Mouse (Mus musculus): ENCODE data around the gene Nme6. TPM values are rescaled to one million over a fixed set of nuclear protein-coding genes. Genes with fewer than 3 reads are reported as not detected.
"Not testable (repeated sequence)": the region's sequence is repeated elsewhere in the genome, so short reads cannot be mapped to it uniquely, and the experiment has no call there.

Nme6 gene
- 47.5 and 54.3 TPM in 2 replicates for polyA plus RNA-seq (2015; fragmentation: Nextera tagmentation; extraction: Ambion mirVana)

GRCm38 (mm10) chr9:109832391-109833087, at the start of gene Nme6:
Gene Nme6 (plus strand): TSS chr9:109832749.
- peak; percentile 93 for ATAC-seq (replicated peaks; ENCODE audit: insufficient number of reproducible peaks, insufficient read depth, low FRiP score, low read depth)
- H3K36me3 ChIP-seq = peaks cover 5% of the 10 kb centered on the region
- peak within 1 kb of the TSS; percentile 88 for H3K4me2 ChIP-seq
- H3K27me3 ChIP-seq = no peaks in the 10 kb centered on the region
- H3K4me3 ChIP-seq = peak within 1 kb of the TSS; percentile 70
- H3K9me3 ChIP-seq (replicated peaks) = no peaks in the 10 kb centered on the region
- peak within 1 kb of the TSS; percentile 76 for H3K9ac ChIP-seq
- H3K4me1 ChIP-seq (replicated peaks) = peaks cover 9% of the 10 kb centered on the region
- under 1% methylated on average over 32 of the region's 32 CpGs for WGBS
- H3K27ac ChIP-seq = peak within 1 kb of the TSS; percentile 85

- H3K4me2 ChIP-seq; ATAC-seq (replicated peaks; ENCODE audit: insufficient number of reproducible peaks, insufficient read depth, low FRiP score, low read depth); H3K4me3 ChIP-seq; H3K36me3 ChIP-seq; H3K4me1 ChIP-seq (replicated peaks); H3K27me3 ChIP-seq; H3K9me3 ChIP-seq (replicated peaks); H3K9ac ChIP-seq; H3K27ac ChIP-seq: not testable (repeated sequence)
- 75% methylated on average over 4 of the region's 4 CpGs for WGBS
These were observed 42.0 kb upstream of the Nme6 start, which contains the start of gene Fbxw27 for GRCm38 (mm10) chr9:109790570-109790969. Gene Fbxw27 (minus strand): TSS chr9:109790670.

DNA sequence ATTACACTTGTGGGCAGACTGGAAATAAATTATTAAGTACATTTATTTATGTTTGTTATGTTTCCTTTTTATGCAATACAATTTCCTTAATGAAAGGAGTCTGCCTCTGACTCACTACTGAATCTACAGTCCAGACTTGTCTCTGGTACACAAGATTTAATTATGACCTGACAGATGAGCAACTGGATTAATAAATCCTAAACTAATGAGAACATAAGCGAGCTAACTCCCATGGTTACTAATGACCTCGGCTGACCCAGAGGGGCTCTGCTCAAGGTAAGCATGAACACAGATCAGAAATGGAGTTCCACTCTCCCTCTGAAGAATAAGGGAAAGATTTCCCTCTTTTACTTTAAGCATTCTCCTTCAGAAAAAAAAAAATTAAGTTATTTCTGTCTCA, 37.3 kb upstream of the Nme6 start:
- Histone ChIP-seq H3K4me1 (replicated peaks) (no peaks in the 10 kb centered on the region), H3K9me3 (replicated peaks) (no peaks in the 10 kb centered on the region), H3K27me3 (no peaks in the 10 kb centered on the region), H3K4me3 (no peak overlapping the region), H3K36me3 (no peaks in the 10 kb centered on the region), H3K4me2 (no peak overlapping the region), H3K27ac (no peak overlapping the region), H3K9ac (no peak overlapping the region)
- ATAC-seq (replicated peaks; ENCODE audit: insufficient number of reproducible peaks, insufficient read depth, low FRiP score, low read depth) = no peak
- 83% methylated on average over 2 of the region's 2 CpGs for WGBS

GRCm38 (mm10) chr9:109795811-109796210, 36.7 kb upstream of the Nme6 start:
- Histone ChIP-seq H3K4me2 (no peak overlapping the region), H3K27ac (no peak overlapping the region), H3K4me3 (no peak overlapping the region), H3K36me3 (no peaks in the 10 kb centered on the region), H3K27me3 (no peaks in the 10 kb centered on the region), H3K9ac (no peak overlapping the region), H3K4me1 (replicated peaks) (no peaks in the 10 kb centered on the region), H3K9me3 (replicated peaks) (no peaks in the 10 kb centered on the region)
- ATAC-seq (replicated peaks; ENCODE audit: insufficient number of reproducible peaks, insufficient read depth, low FRiP score, low read depth) = no peak
- 61% methylated on average over 2 of the region's 2 CpGs for WGBS

DNA sequence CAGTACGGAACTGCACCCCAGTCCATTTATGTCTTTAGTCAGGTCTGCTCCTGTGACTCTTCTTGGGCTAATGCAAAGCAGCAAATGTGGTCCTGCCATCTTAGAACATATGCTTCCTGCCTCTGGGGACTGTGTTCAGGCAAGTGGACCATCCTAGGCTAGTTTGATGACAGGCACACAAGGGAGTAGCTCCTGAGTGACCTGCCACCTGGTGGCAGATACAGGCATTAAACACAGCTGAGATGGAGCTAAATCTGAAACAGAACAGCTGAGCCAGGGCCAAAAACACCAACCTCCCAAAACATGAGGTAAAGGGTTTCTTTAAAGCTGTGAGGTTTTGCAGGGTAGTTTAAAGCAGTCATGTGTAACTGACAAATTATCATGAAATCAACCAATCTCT, 34.5 kb upstream of the Nme6 start:
- WGBS = 92% methylated on average over 1 of the region's 1 CpGs

DNA sequence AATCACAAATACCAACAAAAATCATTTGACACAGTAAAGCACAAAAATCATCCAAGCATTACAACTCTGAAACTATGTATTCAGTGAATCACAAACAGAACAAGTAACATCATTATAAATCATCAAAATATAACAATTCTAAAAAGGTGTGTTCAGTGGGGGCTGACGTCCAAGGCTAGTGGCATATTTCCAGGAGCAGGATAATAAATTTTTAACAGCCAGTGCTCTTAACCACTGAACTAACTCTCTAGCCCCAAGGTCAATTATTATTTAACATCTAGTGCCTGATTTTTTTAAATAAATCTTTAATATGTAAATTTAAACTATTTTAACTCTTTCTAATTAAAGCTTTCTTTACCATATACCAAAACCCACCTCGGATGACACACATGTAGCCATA, 27.0 kb upstream of the Nme6 start:
- H3K27me3 ChIP-seq; H3K9ac ChIP-seq; H3K27ac ChIP-seq; H3K4me2 ChIP-seq; H3K9me3 ChIP-seq (replicated peaks); H3K4me3 ChIP-seq; ATAC-seq (replicated peaks; ENCODE audit: insufficient number of reproducible peaks, insufficient read depth, low FRiP score, low read depth); H3K4me1 ChIP-seq (replicated peaks); H3K36me3 ChIP-seq: not testable (repeated sequence)
- 77% methylated on average over 2 of the region's 2 CpGs for WGBS

More for the DNA sequence above, 34.5 kb upstream of the Nme6 start:
- no peak overlapping the region for H3K9ac ChIP-seq
- H3K36me3 ChIP-seq = no peaks in the 10 kb centered on the region
- no peak for ATAC-seq (replicated peaks; ENCODE audit: insufficient number of reproducible peaks, insufficient read depth, low FRiP score, low read depth)
- no peaks in the 10 kb centered on the region for H3K27me3 ChIP-seq
- no peaks in the 10 kb centered on the region for H3K9me3 ChIP-seq (replicated peaks)
- no peaks in the 10 kb centered on the region for H3K4me1 ChIP-seq (replicated peaks)
- no peak overlapping the region for H3K4me2 ChIP-seq
- H3K27ac ChIP-seq = no peak overlapping the region
- H3K4me3 ChIP-seq = no peak overlapping the region

- no peaks in the 10 kb centered on the region for H3K36me3 ChIP-seq
- H3K4me3 ChIP-seq = no peak overlapping the region
- 21% methylated on average over 1 of the region's 1 CpGs for WGBS
- no peak for ATAC-seq (replicated peaks; ENCODE audit: insufficient number of reproducible peaks, insufficient read depth, low FRiP score, low read depth)
- no peaks in the 10 kb centered on the region for H3K4me1 ChIP-seq (replicated peaks)
- H3K4me2 ChIP-seq = no peak overlapping the region
- H3K27me3 ChIP-seq = no peaks in the 10 kb centered on the region
- no peaks in the 10 kb centered on the region for H3K9me3 ChIP-seq (replicated peaks)
- no peak overlapping the region for H3K9ac ChIP-seq
- H3K27ac ChIP-seq = no peak overlapping the region
These were observed 26.3 kb upstream of the Nme6 start for GRCm38 (mm10) chr9:109806260-109806659.

DNA sequence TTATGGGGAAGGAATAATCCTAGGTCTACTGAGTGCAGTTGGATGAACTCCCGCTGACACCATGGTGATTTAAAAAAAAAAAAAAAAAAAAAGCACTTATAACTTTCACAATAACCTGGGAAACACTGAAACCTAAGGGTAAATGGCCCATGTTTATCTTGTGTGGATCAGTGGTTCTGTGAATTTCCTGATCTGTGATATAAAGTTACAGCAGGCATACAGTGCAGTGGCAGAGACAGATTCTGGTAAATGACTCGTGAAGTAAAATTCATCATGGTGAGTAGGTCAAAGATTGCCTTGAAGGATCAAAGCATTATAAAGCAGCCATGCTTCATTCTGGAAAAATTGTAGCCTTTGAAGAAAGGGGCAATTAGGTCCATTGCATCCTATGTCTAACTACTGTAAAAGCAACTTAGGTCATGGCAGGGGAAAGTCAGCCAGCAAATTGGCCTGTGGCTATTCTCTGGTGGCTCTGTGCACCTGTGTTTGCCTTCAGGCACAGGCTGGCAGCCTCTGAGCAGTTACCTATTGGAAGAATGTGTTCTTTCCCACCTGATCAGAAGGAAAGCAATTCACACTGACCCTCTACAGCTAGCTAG, 25.8 kb upstream of the Nme6 start:
- Histone ChIP-seq H3K4me3 (no peak overlapping the region), H3K27ac (no peak overlapping the region), H3K4me2 (no peak overlapping the region), H3K36me3 (no peaks in the 10 kb centered on the region), H3K9me3 (replicated peaks) (no peaks in the 10 kb centered on the region), H3K4me1 (replicated peaks) (no peaks in the 10 kb centered on the region), H3K9ac (no peak overlapping the region), H3K27me3 (no peaks in the 10 kb centered on the region)
- no peak for ATAC-seq (replicated peaks; ENCODE audit: insufficient number of reproducible peaks, insufficient read depth, low FRiP score, low read depth)
- 78% methylated on average over 2 of the region's 2 CpGs for WGBS

DNA sequence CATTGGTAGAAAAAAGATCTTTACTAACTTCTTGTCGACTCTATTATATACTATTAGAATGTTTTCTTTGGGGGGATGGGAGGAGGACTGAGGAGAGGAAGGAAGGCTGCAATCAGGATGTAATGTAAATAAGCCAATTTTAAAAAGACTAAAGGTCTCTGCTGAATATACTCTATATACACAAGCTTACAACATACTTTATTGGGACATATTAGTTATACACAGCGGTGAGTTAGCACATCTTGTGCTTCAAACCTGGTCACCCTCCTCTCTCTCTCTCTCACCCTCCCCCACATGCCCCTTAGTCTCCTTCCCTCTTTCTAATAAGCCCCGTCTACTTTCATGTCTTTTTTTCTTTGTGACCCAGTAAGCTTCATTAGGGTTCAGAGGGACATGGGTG, 24.7 kb upstream of the Nme6 start:
- H3K36me3 ChIP-seq = no peaks in the 10 kb centered on the region
- no peak for ATAC-seq (replicated peaks; ENCODE audit: insufficient number of reproducible peaks, insufficient read depth, low FRiP score, low read depth)
- no peak overlapping the region for H3K4me2 ChIP-seq
- H3K27ac ChIP-seq = no peak overlapping the region
- no peaks in the 10 kb centered on the region for H3K9me3 ChIP-seq (replicated peaks)
- no peaks in the 10 kb centered on the region for H3K4me1 ChIP-seq (replicated peaks)
- 46% methylated on average over 3 of the region's 3 CpGs for WGBS
- no peak overlapping the region for H3K9ac ChIP-seq
- no peaks in the 10 kb centered on the region for H3K27me3 ChIP-seq
- H3K4me3 ChIP-seq = no peak overlapping the region

- no peaks in the 10 kb centered on the region for H3K9me3 ChIP-seq (replicated peaks)
- H3K4me3 ChIP-seq = no peak within 1 kb of the TSS
- H3K4me2 ChIP-seq = no peak within 1 kb of the TSS
- H3K27me3 ChIP-seq = peaks cover 5% of the 10 kb centered on the region; the same call in 1 of the 2 replicates
- no peak within 1 kb of the TSS for H3K9ac ChIP-seq
- H3K4me1 ChIP-seq (replicated peaks) = peaks cover 5% of the 10 kb centered on the region; the same call in 1 of the 2 replicates
- WGBS = 67% methylated on average over 1 of the region's 1 CpGs
- no peak within 1 kb of the TSS for H3K27ac ChIP-seq
- H3K36me3 ChIP-seq = no peaks in the 10 kb centered on the region
- no peak for ATAC-seq (replicated peaks; ENCODE audit: insufficient number of reproducible peaks, insufficient read depth, low FRiP score, low read depth)
These were observed 20.6 kb upstream of the Nme6 start, which contains the start of gene Spink8 for GRCm38 (mm10) chr9:109811980-109812379. Gene Spink8 (plus strand): TSS chr9:109812280.

DNA sequence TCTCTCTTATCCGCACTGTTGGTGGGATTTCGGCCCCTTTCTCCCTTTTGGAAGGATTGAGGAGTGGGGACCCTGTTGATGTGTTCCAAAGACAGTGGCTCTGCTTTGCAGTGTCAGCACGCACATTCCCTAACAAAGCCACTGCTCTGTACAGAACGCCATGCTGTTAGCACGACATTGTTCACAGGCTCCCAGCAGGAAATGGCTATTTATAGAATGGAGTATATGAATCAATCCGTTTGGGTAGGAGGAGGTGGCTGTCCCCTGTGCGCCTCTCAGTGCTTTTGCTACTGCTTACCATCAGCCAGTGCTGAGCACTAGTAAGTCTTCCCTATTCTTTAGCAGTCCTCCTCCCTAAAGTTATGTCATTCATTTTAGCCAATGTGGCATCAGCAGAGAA, 19.1 kb upstream of the Nme6 start:
- Histone ChIP-seq H3K27ac (no peak overlapping the region), H3K4me3 (no peak overlapping the region), H3K4me2 (0 out of 2 replicates have a peak overlapping the region, but pooled peaks have one; percentile 6), H3K27me3 (peaks cover 5% of the 10 kb centered on the region; the same call in 1 of the 2 replicates), H3K4me1 (replicated peaks) (peaks cover 5% of the 10 kb centered on the region; the same call in 1 of the 2 replicates), H3K9me3 (replicated peaks) (no peaks in the 10 kb centered on the region), H3K36me3 (no peaks in the 10 kb centered on the region), H3K9ac (no peak overlapping the region)
- 0 out of 2 replicates have a peak, but pooled peaks have one; percentile 62 for ATAC-seq (replicated peaks; ENCODE audit: insufficient number of reproducible peaks, insufficient read depth, low FRiP score, low read depth)
- 33% methylated on average over 7 of the region's 7 CpGs for WGBS
